Comparison of ENCODE assay signal across 14 mouse cellular contexts in the genomic region with DNA sequence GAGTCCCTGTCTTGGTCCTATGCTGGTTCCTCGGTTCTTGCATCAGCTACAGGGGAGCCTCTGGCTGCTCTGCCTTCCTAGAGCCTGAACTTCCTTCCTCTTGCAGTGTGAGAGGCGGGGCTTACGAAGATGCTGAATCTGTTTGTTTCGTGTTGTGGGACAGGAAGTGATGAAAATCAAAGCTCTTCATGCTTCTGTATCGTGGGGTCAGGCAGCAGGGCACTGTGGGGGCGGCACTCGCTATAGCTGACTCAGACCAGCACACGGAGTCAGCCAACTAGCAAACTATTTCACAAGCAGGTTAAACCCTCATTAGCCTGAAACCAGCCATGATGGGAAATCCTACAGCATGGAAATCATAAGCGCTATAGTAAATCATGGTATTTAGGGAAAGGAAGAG.
A peak's percentile ranks its signal among the peaks of the same experiment; 100 is the strongest.
DNase-seq lines count a peak whose midpoint lies in the region; TF ChIP-seq lines count a peak whose summit lies in the region.
"Had no signal": no experiment of that assay in that cellular context is flagged by ENCODE, and none has a peak within 500 bp of the region (broad histone marks: within the 10 kb centered on the region; RNA-seq: fewer than 3 reads in every experiment).

No protein-coding gene starts in this region.

- H3K4me1 ChIP-seq in kidney, adult 2 months (ENCODE audit: control insufficient read depth, insufficient read depth, low read length) = no peaks in the 10 kb centered on the region
- H3K4me1 ChIP-seq: forebrain, embryonic 15.5 days; intestine, embryonic 15.5 days; megakaryocyte, embryonic 14.5 days; stomach, embryonic 15.5 days had no signal

- no peak for TF ChIP-seq CTCF in kidney, adult 2 months (conservative IDR thresholded peaks at IDR 0.05; ENCODE audit: insufficient read depth, insufficient read length, low read depth, low read length)

- H3K4me3 ChIP-seq in kidney, adult 2 months (ENCODE audit: insufficient read depth, low read depth, low read length) = no peak overlapping the region
- H3K4me3 ChIP-seq: forebrain, embryonic 15.5 days; heart, embryonic 13.5 days; intestine, embryonic 15.5 days; megakaryocyte, embryonic 14.5 days; stomach, embryonic 15.5 days had no signal

- WGBS in kidney, adult 2 months = 56% methylated on average over 9 of the region's 9 CpGs

- peak; percentile 4 for DNase-seq in kidney, adult 2 months
- no peak for DNase-seq in kidney, postnatal 25 days
- DNase-seq in spleen, postnatal 36 days (ENCODE audit: low spot score in 2 of 2) = peak; percentile 1 to 2
- no peak for DNase-seq in spleen, postnatal 4 days (ENCODE audit: low spot score in 2 of 2)
- DNase-seq in heart, postnatal 36 days = peak; percentile 6 to 14
- DNase-seq in urinary bladder, postnatal 4 days (ENCODE audit: low spot score in 2 of 2) = no peak
- DNase-seq in right cerebral cortex, postnatal 14 days = no peak
- DNase-seq: cerebellum, adult 8-10 months; right cerebral cortex, adult 18-20 months had no signal

- no peak for TF ChIP-seq POLR2A in kidney, adult 2 months (IDR thresholded peaks at IDR 0.05; ENCODE audit: low read depth, low read length)

- no peak overlapping the region for H3K27ac ChIP-seq in kidney, adult 2 months (ENCODE audit: insufficient read depth, low read depth, low read length)
- H3K27ac ChIP-seq: forebrain, embryonic 15.5 days; heart, embryonic 13.5 days; intestine, embryonic 15.5 days; stomach, embryonic 15.5 days had no signal

- H3K27me3 ChIP-seq in kidney, adult 2 months (replicated peaks; ENCODE audit: control insufficient read depth, insufficient read depth, low read length) = no peaks in the 10 kb centered on the region
- H3K27me3 ChIP-seq: forebrain, embryonic 15.5 days; heart, embryonic 13.5 days; intestine, embryonic 15.5 days; megakaryocyte, embryonic 14.5 days; stomach, embryonic 15.5 days had no signal

- no peaks in the 10 kb centered on the region for H3K36me3 ChIP-seq in kidney, adult 2 months (ENCODE audit: control insufficient read depth, insufficient read depth, low read length)
- H3K36me3 ChIP-seq: forebrain, embryonic 15.5 days; heart, embryonic 13.5 days; intestine, embryonic 15.5 days; stomach, embryonic 15.5 days had no signal

- intact Hi-C loops in heart, postnatal 36 days (cut with DNase I) = no loop called here

Comparison
In these comparisons a context has a peak if more than half of its experiments do, and no peak if none do; other contexts are left out.
1. DNase-seq: peak in kidney, adult 2 months (single experiment), spleen, postnatal 36 days (2 of 2) and heart, postnatal 36 days (2 of 2); none in kidney, postnatal 25 days (0 of 2), spleen, postnatal 4 days (0 of 2), urinary bladder, postnatal 4 days (0 of 2) and right cerebral cortex, postnatal 14 days (single experiment).